Mouse (Mus musculus) hematopoietic stem cell, adult 5-6 weeks (primary cell): ENCODE measurements around the gene Auh. TPM values are rescaled to one million over a fixed set of nuclear protein-coding genes. Genes with fewer than 3 reads are reported as not detected.
A peak's percentile ranks its signal among the peaks of the same experiment; 100 is the strongest.

Experiments
- ATAC-seq, 2 experiments: fragments of 125-278 bp in 1 of 2; replicated peaks in 1 of 2; 2 replicates each; pipeline ENCODE4 v1.8.0; 2016 to 2017; ENCODE audit warnings: inconsistent platforms in 2 of 2, mild to moderate bottlenecking in 2 of 2, moderate number of reproducible peaks in 2 of 2, low read depth in 1 of 2, moderate TSS enrichment in 1 of 2; ENCODE audit not compliant: low FRiP score in 2 of 2, poor library complexity in 2 of 2, severe bottlenecking in 2 of 2, insufficient read depth in 1 of 2, low TSS enrichment in 1 of 2
- total RNA-seq: library from RNA; stranded (forward); fragments of 172-1452, 232-1000 nt; gene quantifications from 2 replicates; pipeline ENCODE4 v1.2.3, GENCODE M21; 2017

Auh gene
- total RNA-seq, 1 experiment from 2014 or later, result 45.4 TPM

DNA sequence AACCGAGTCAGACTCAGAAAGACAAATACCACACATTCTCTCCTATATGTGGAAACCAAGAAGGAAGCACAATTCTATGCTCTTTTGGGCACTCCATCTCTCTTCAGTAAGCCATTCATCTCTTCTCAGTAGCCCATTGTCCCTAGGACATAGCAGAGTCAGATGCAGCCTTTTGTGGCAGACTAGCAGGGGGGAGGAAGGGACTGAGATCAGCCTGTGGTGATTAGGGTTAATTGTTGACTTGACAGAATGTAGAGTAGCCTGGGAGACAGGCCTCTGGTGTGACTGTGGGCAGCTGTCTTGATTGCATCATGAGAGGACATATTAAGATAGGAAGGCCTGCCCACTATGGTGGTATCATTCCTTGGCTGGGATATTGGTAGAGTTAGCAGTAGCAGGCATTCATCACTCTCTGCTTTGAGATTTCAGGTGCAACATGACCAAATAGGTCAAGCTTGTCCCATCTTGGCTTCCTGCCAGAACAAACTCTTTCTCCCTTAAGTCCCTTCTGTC lies 13.5 kb upstream of the Auh start:
- ATAC-seq, result no peak

DNA sequence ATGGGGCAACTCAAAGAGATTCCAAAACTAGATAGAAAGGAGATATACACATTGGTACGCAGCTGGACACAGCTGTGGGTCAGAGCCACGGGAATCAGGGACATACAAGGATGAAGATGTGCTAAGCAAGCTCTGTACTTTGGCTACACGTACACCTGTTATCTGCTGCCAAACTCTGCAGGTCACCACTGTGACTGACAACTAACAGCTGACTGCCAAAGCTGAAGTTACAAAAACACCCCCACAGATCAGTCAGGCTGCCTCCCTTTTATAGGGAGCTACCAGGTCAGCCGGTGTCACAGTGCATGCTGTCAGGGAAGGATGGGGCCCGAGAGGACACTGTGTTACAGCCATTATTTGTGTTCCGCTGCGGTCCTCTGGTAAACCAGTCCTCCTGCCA lies 11.5 kb upstream of the Auh start:
- ATAC-seq, result no peak

DNA sequence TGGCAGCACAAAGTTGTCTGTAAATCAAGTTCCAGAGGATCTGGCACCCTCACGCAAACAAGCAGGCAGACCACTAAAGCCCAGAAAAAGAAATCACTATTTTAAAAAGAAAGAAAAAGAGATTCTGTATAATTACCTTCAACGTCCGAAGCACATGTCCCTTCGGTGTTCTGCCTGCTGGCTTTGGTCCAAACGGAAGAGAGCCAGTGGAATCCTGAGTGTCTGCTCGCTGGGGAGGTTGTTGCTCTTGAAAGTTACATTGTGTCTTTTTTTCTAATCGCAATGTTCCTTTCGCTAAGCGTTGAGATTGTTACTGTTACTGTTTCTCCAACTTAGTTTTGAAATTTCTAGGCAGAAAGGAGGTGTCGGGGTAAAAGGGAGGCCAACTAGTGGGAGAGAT lies 1.1 kb upstream of the Auh start:
- ATAC-seq, result no peak

DNA sequence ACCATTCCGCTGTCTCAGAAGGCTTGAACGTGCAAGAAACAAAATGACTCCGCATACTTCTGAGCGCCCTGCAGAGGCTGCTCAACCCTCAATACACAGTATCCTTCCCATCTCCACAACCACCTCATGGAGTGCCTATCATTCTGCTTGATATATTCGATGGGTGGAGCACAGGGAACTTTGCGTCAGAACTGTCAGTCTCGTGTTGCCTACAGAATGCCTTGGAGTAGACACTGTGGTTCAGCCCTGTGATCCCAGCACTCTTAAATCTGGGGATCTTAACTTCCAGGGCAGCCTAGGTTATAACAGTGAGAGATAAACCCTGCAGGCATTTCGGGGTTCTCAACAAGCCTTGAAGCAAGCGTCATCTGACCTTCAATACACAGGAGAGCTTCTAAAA lies 1.1 kb downstream of the Auh start:
- ATAC-seq, result no peak

DNA sequence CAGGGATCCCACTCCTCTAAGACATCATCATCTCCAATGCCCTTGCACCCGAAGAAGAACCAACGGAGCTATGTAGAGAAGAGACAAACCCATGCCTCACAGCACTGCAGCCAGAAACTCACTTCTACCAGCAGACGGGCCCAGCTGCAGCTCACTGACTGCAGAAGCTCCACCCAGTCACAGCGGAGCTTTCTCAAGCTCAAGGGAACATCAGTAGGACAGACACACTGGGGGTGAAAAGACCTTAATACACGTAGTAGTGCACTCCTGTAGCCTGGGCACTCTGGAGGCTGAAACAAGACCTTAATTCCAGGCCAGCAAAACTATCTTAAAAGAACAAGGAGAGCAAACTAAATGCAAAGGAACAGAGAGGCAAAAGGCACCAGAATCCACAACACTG lies 5.0 kb downstream of the Auh start:
- no peak for ATAC-seq

DNA sequence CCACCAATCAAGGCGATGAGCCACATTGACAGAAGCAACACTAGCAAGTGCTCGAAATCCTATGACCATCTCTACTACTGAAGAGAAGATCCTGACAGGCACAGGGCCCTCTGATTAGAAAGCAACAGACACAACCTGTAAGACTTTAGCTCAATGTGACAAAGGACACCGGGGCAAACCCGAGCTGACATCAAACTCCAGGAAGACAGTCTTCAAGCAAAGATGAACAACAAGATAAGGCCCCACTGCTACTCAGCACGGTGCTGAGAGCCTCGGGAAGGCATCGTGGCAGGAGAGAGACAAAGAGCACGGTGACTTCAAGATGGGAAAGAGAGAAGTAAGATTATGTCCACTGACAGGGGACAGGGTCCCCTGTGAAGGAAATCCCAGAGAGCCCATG lies 7.5 kb downstream of the Auh start:
- ATAC-seq, result no peak

DNA sequence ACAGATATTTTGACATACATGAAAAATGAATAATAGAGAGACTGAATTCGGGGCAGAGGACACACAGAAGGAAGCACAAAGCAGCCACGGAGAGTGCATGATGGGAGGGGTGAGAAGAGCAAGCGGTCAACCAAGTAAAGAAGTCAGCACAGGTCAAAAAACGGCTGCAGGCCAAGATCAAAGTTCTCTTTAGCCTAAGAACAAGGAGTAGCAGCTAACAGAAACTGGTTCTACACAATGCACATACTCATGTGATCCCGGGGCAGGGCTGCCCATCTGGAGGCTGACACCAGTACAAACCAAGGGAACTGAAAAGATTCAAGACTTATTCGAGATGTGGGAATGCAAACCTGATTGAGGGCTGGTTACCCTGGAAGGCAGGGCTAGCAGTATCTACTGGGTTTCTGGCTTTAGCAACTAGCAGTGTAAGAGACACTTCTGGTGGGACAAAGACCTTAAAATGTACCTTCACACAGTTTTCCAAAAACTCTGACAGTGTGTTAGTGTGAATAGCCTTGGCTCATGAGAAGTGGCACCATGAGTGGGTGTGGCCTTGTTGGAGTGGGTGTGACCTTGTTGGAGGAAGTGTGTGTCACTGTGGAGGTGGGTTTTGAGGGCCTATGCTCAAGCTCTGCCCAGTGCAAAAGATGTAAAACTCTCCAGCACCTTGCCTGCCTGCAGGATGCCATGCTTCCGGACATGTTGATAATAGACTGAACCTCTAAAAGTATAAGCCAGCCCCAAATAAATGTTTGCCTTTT lies 8.2 kb downstream of the Auh start:
- no peak for ATAC-seq

DNA sequence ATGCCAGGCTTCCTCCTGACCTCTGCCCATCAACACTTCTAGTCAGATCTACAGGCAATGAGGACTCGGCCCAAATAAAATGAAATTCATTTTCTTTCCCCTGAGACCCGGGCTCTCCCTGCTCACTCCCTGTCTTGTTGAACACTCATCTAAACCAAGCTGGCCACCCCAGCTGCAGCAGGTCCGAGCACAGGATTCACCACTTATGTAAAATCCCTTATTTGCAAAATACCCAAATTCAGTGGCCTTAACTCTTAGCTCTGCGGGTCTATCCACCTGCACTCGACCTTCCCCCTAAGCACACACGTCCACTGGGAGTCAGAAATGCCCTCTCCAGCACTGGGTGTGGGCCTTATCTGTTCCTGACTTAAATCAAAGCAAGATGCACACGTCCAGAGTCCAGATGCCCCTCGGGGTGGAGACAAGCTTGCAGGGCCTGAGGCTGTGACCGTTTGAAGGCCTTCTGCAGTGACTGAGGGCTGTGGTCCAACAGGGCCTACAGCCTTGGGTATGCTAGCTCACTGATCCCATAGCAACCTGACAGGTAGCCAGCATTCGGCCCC lies 9.6 kb downstream of the Auh start:
- ATAC-seq, result no peak

DNA sequence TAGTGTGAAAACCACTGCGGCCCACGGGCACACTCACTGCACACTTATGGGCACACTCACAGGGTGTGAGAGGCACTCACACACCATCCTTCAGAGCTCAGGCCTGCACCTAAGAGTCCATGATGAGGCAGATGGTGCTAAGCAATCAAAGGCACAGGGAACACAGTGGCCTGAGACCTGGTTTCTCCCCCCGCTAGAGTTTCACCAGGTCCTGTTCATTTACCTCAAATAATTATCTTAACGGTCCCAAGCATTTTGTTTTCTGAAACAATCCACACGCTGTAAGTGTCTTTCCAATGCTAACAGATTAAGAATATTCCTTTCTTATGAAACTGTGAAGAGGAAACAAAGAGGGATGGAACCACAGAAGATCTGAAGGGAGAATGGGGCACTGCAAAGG lies 11.1 kb downstream of the Auh start:
- no peak for ATAC-seq

DNA sequence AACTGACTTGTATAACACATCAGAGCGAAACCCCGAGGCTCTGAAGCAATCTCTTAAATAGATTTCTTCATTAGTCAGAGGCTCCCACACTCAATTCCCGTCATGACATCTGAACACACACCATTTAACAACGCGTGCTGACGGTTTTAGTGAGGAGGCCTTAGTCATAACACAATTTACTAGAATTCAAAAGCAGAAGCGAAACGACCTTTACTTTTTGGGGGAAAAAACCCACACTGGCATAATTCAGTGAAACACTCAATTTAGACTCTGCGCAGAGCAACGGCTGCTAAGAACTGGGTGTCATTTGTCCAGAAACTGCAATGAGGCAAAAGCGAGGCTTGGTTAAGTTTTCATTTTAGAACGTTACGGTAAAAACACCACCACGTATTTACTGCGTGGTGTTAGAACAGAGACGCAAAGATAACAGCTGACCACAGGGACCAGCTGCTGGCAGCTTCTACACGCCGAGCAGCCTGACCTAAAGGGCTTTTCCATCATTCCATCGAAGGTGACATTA lies 14.8 kb downstream of the Auh start:
- no peak for ATAC-seq

DNA sequence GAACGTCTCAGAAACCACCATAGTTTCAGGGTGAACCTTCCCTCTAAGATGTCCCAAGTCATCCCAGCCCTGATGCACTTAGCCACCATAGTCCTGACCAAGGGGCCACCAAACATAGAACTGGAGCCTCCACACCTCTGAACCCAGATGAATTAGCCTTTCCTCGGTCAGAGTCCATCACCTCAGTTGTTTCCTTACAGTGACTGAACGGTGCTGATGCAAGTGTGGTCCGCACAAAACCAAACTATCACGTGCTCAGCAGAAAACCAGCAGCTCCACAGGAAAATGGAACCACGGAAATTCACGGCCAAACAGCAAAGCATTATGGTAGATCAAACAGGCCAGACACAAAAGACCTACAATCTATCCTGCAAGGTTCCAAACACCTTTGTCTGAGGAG lies 15.6 kb downstream of the Auh start:
- no peak for ATAC-seq

DNA sequence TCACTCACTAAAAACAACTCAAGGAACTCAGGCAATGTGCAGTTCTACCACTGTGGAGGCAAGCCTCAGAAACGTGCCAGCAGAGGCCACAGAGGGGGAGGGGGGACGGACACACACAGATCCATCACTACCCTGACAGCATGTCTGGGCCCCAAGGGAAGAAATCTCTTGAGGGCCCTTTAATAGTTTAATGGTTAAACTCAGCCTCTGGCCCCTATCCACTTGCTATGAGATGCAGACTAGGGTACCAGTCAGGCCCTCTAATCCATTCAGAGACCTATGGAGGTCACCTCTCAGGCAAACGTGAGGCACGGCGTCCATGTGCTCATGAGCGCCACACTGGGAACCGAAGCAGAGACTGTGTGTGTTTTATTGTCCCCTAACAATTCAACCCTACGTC lies 17.0 kb downstream of the Auh start:
- ATAC-seq, result no peak

DNA sequence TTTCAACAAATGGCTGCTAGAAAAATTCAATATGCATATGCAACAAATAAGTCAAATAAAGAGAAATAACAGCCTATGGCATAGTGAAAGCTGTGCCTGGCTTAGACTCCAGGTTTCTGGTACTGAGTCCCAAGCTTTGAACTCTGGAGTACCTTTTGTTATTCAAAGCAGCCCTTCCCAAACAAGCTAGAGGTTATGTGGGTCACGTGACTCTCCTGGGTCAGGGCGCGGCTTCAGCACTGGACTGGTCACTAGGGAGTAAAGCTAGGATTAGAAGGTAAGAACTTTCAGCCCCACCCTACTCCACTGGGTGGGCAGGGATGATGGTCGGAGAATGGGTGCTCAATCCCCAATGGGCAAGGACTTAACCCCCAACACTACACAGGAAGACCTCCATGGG lies 18.2 kb downstream of the Auh start:
- no peak for ATAC-seq

DNA sequence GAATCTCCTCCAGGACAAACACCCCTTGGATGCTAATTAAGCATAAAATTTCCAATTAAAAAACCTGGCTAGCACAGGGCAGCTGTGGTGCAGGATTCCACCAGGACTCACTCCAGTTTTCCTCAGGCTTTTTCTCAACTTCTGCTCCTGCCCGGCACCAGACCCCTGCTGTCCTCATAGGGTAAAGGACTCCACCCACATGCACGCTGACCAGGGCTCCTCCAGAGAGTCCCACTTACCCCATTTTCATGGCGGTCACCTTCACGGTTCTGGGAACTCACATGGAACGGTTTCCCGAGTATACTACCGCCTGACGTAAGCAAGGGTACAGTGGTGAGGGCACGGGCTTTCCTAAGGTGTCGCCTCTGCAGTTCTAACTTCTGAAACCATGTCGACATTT lies 23.2 kb downstream of the Auh start:
- ATAC-seq, result no peak

DNA sequence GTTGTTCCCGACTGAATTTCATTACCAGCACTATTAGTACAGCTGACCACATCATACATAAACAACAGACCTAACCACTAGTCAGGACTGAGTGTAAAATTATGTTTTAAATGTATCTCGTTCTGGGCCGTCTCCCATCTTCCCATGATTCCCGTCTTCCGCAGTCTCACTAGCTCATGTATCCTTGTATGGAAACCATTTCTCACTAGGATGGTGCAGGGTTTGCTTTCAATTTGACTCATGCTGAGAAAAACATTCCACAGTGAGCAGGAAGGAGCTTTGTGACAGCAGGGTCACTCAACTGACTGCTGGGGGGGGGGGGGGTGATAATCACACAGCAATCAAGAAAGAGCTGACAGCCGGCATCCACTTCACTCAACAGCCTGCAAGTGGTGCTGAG lies 25.3 kb downstream of the Auh start:
- ATAC-seq, result no peak

DNA sequence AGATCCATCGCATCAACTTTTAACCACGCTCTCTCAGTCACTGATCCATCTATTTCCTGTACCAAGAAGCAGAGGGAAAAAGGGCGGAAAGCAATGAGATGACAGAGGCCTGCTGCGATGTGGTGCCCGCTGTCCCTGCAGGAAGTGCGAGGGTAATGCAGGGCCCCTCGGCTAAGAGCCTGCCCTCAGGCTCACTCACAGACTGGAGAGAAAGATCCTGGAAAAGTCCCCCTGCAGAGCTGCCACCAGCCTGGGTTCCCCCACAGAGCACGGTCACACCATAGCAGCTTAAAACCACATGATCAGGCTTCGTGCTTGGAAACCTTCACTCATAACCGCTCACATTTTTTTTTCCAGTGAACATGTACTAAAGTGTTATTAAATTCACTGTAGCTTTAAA lies 25.7 kb downstream of the Auh start:
- ATAC-seq, result peak; percentile 44 to 49; a peak in 3 of 4 replicates

DNA sequence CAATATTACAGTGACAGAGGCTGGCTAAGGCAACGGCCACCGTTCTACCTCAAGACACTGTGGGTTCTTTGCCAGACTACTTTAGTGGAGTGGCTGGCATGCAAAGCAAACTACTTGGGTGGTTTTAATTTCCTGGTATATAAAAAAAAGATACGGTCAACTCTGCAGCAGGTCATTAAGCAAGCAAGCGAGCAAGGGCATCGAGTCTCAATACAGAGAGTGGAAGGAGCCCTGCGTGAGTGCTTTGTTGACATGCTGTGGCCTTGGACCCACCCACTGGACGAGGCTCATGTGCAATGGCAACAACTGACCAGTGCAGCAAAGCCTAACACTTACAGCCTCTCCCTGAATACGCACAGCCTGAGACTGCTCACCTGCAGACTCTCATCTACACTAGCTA lies 27.0 kb downstream of the Auh start:
- ATAC-seq, result no peak

DNA sequence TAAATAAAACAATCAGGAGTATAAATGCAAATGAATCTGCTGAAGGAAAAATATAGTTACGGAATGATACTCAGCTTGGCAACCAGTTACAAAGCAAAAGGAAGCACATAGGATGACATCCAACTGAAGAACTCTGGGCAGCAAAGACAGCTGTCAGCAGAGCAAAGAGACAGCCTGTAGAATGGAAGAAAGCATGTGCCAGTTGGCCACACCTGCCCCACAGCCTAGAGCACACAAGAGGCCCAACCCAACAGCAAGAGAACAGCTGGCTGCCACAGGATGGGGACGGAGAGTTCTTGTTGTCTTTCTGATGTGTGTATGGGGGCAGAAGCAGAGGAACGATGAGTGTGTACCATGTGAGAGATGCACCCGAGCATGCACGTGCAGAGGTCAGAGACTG lies 29.8 kb downstream of the Auh start:
- no peak for ATAC-seq

DNA sequence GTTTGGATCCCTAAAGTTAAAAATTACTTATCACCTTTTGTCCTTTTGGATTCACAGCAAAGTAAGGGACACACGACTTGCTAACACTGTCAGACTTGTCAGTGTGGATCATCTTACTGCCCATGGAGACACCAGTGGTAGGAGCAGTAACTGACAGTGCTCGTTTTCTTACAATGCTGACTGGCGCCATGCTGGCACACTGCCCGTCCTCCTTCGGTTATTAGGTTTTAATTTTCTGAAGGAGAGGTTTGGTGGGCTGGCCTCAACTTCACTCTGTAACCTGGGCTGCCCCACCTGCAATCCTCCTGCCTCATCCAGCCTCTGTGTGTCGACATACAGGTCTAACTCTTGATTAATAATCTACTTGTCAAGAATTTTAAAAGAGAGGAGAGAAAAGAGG lies 31.7 kb downstream of the Auh start:
- ATAC-seq, result no peak
